Mouse (Mus musculus): ENCODE results near the gene Bcat1. TPM values are rescaled to one million over a fixed set of nuclear protein-coding genes. Genes with fewer than 3 reads are reported as not detected.

The Bcat1 gene
- polyA plus RNA-seq, 1 experiment: 100 TPM

DNA sequence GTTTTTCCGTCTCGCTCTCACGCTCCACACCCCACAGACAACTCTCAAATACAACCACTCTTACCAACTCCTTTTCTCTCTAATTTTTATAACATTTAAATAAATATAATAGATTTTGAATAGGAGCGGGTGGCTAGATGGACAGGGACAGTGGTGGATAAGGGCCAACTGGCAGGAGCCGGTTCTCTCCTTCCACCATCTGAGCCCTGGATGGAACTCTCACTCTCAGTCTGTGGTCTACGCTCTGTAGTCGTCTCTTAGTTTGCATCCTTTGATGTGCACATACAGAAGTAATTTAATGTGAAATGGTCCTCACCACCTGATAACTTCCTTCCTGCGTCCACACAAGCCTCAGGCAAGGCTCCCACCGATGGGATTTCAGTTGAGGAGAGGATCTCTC is 302 bp upstream of the Bcat1 start:
- Histone ChIP-seq H3K79me2 (ENCODE audit: control insufficient read depth, insufficient read depth) (peaks cover 45% of the 10 kb centered on the region), H3K79me3 (ENCODE audit: low read depth) (peaks cover 45% of the 10 kb centered on the region), H3ac (ENCODE audit: control insufficient read depth, insufficient read length, low read depth) (peak overlapping the region; percentile 49), H3K27me3 (ENCODE audit: control insufficient read depth, insufficient read depth, insufficient read length) (no peaks in the 10 kb centered on the region), H3K4me3 (ENCODE audit: insufficient read depth, poor library complexity, severe bottlenecking) (peak overlapping the region; percentile 63), H3K36me3 (ENCODE audit: control insufficient read depth, insufficient read depth) (peaks cover 7% of the 10 kb centered on the region)
- TF ChIP-seq FOSL1 (IDR thresholded peaks at IDR 0.05; ENCODE audit: insufficient read depth, low read length, poor library complexity, severe bottlenecking) (no peak), CEBPB (IDR thresholded peaks at IDR 0.05; ENCODE audit: low read depth) (no peak), MYOD1 (IDR thresholded peaks at IDR 0.05; ENCODE audit: control insufficient read depth, insufficient read length, low read depth) (no peak), USF1 (IDR thresholded peaks at IDR 0.05; ENCODE audit: low read depth) (no peak), MYOG (IDR thresholded peaks at IDR 0.05; ENCODE audit: control insufficient read depth, extremely low read depth, insufficient read length) (no peak), CTCF (IDR thresholded peaks at IDR 0.05; ENCODE audit: control insufficient read depth, insufficient read depth, insufficient read length) (no peak), MAX (IDR thresholded peaks at IDR 0.05) (no peak)

DNA sequence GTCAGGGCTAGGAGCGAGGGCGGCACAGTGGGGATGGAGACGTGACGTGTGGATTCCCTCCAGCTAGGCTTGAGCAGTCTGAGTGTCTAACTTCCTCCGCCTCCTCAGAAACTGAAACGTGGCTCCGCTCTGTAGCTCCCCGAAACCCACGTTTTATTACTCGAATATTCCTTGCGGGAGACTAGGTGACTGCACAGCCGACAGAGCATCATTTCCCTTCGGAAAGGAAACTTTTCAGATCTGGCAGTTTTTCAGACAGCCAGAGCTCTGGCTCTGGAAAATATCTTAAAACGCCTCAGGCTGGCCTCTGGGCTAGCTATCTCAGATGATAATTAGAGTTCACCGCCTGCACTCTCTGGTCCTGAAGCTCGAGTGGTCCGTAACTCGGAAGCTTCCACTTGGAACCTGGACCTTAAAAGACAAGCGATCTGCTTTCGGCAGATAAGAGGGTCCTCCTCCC is 866 bp downstream of the Bcat1 start:
- Histone ChIP-seq H3K36me3 (ENCODE audit: control insufficient read depth, insufficient read depth) (peaks cover 7% of the 10 kb centered on the region), H3K27me3 (ENCODE audit: control insufficient read depth, insufficient read depth, insufficient read length) (no peaks in the 10 kb centered on the region), H3K79me3 (ENCODE audit: low read depth) (peaks cover 56% of the 10 kb centered on the region), H3K4me3 (ENCODE audit: insufficient read depth, poor library complexity, severe bottlenecking) (peak overlapping the region; percentile 63), H3K79me2 (ENCODE audit: control insufficient read depth, insufficient read depth) (peaks cover 56% of the 10 kb centered on the region), H3ac (ENCODE audit: control insufficient read depth, insufficient read length, low read depth) (peak overlapping the region; percentile 80)
- no peak for TF ChIP-seq MYOD1 (IDR thresholded peaks at IDR 0.05; ENCODE audit: control insufficient read depth, insufficient read length, low read depth)

- Histone ChIP-seq H3ac (ENCODE audit: control insufficient read depth, insufficient read length, low read depth) (peak overlapping the region; percentile 12), H3K79me3 (ENCODE audit: low read depth) (peaks cover 62% of the 10 kb centered on the region), H3K27me3 (ENCODE audit: control insufficient read depth, insufficient read depth, insufficient read length) (no peaks in the 10 kb centered on the region), H3K4me3 (ENCODE audit: insufficient read depth, poor library complexity, severe bottlenecking) (peak overlapping the region; percentile 63), H3K36me3 (ENCODE audit: control insufficient read depth, insufficient read depth) (peaks cover 7% of the 10 kb centered on the region), H3K79me2 (ENCODE audit: control insufficient read depth, insufficient read depth) (peaks cover 63% of the 10 kb centered on the region)
- TF ChIP-seq MAX (IDR thresholded peaks at IDR 0.05): no peak
- TF ChIP-seq MYOD1 (IDR thresholded peaks at IDR 0.05; ENCODE audit: control insufficient read depth, insufficient read length, low read depth): no peak
Observed at GRCm38 (mm10) chr6:145074461-145074860, 1.5 kb downstream of the Bcat1 start.

DNA sequence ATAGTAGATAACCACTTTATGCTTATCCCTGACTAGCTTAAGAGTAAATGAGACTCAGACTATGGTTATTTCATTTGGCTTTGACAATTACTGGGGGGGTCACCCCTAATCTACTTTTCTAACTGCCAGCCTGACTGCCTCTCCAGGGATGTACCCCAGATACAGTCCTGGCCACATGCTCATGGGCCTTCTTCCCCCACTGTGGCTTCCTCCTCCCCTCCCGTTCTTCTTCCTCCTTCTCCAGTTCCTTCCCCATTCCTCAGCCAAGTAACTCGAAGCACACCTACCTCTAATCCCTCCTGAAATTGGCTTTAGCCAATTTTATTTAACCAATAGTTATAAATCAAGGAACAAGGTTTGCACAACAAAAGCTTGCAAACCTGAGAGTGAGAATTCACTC is 6.1 kb downstream of the Bcat1 start:
- Histone ChIP-seq H3K79me3 (ENCODE audit: low read depth) (peaks cover 99% of the 10 kb centered on the region), H3K36me3 (ENCODE audit: control insufficient read depth, insufficient read depth) (peaks cover 16% of the 10 kb centered on the region), H3K4me3 (ENCODE audit: insufficient read depth, poor library complexity, severe bottlenecking) (no peak overlapping the region), H3K79me2 (ENCODE audit: control insufficient read depth, insufficient read depth) (peaks cover 100% of the 10 kb centered on the region), H3K27me3 (ENCODE audit: control insufficient read depth, insufficient read depth, insufficient read length) (no peaks in the 10 kb centered on the region), H3ac (ENCODE audit: control insufficient read depth, insufficient read length, low read depth) (no peak overlapping the region)
- TF ChIP-seq USF1 (IDR thresholded peaks at IDR 0.05; ENCODE audit: low read depth): no peak
- TF ChIP-seq CEBPB (IDR thresholded peaks at IDR 0.05; ENCODE audit: low read depth): no peak
- no peak for TF ChIP-seq FOSL1 (IDR thresholded peaks at IDR 0.05; ENCODE audit: insufficient read depth, low read length, poor library complexity, severe bottlenecking)
- no peak for TF ChIP-seq MAX (IDR thresholded peaks at IDR 0.05)
- TF ChIP-seq MYOG (IDR thresholded peaks at IDR 0.05; ENCODE audit: control insufficient read depth, extremely low read depth, insufficient read length): no peak
- TF ChIP-seq CTCF (IDR thresholded peaks at IDR 0.05; ENCODE audit: control insufficient read depth, insufficient read depth, insufficient read length): no peak
- no peak for TF ChIP-seq MYOD1 (IDR thresholded peaks at IDR 0.05; ENCODE audit: control insufficient read depth, insufficient read length, low read depth)

GRCm38 (mm10) chr6:145069397-145069796 is 6.6 kb downstream of the Bcat1 start:
- peaks cover 21% of the 10 kb centered on the region for H3K36me3 ChIP-seq (ENCODE audit: control insufficient read depth, insufficient read depth)
- peaks cover 100% of the 10 kb centered on the region for H3K79me2 ChIP-seq (ENCODE audit: control insufficient read depth, insufficient read depth)
- no peak overlapping the region for H3K4me3 ChIP-seq (ENCODE audit: insufficient read depth, poor library complexity, severe bottlenecking)
- H3ac ChIP-seq (ENCODE audit: control insufficient read depth, insufficient read length, low read depth): no peak overlapping the region
- peaks cover 99% of the 10 kb centered on the region for H3K79me3 ChIP-seq (ENCODE audit: low read depth)
- TF ChIP-seq MYOG (IDR thresholded peaks at IDR 0.05; ENCODE audit: control insufficient read depth, extremely low read depth, insufficient read length) (no peak), USF1 (IDR thresholded peaks at IDR 0.05; ENCODE audit: low read depth) (no peak), CEBPB (IDR thresholded peaks at IDR 0.05; ENCODE audit: low read depth) (no peak), MYOD1 (IDR thresholded peaks at IDR 0.05; ENCODE audit: control insufficient read depth, insufficient read length, low read depth) (no peak), MAX (IDR thresholded peaks at IDR 0.05) (no peak), FOSL1 (IDR thresholded peaks at IDR 0.05; ENCODE audit: insufficient read depth, low read length, poor library complexity, severe bottlenecking) (no peak), CTCF (IDR thresholded peaks at IDR 0.05; ENCODE audit: control insufficient read depth, insufficient read depth, insufficient read length) (no peak)
- no peaks in the 10 kb centered on the region for H3K27me3 ChIP-seq (ENCODE audit: control insufficient read depth, insufficient read depth, insufficient read length)

GRCm38 (mm10) chr6:145067679-145068078 is 8.3 kb downstream of the Bcat1 start:
- Histone ChIP-seq H3K79me3 (ENCODE audit: low read depth) (peaks cover 96% of the 10 kb centered on the region), H3K36me3 (ENCODE audit: control insufficient read depth, insufficient read depth) (peaks cover 28% of the 10 kb centered on the region), H3ac (ENCODE audit: control insufficient read depth, insufficient read length, low read depth) (no peak overlapping the region), H3K79me2 (ENCODE audit: control insufficient read depth, insufficient read depth) (peaks cover 100% of the 10 kb centered on the region), H3K4me3 (ENCODE audit: insufficient read depth, poor library complexity, severe bottlenecking) (no peak overlapping the region), H3K27me3 (ENCODE audit: control insufficient read depth, insufficient read depth, insufficient read length) (no peaks in the 10 kb centered on the region)
- TF ChIP-seq MYOD1 (IDR thresholded peaks at IDR 0.05; ENCODE audit: control insufficient read depth, insufficient read length, low read depth): no peak
